31 mouse cellular contexts compared by ENCODE assay signal in genomic region chr5:77748933-77749332, GRCm38 (mm10).
"Had no signal": no experiment of that assay in that cellular context is flagged by ENCODE, and none has a peak within 500 bp of the region (broad histone marks: within the 10 kb centered on the region; RNA-seq: fewer than 3 reads in every experiment).

No protein-coding gene starts in this region.

- DNase-seq: left cerebral cortex, postnatal 4 days; liver; liver, embryonic 13.5 days; liver, postnatal 0 days; lung, adult 18-20 months; lung, adult 2 months; lung, embryonic 14.5 days; lung, postnatal 10 days; lung, postnatal 14 days; lung, postnatal 36 days; lung, postnatal 4 days; midbrain, embryonic 14.5 days had no signal

- H3K9ac ChIP-seq: limb, embryonic 12.5 days; limb, embryonic 13.5 days; limb, embryonic 15.5 days; liver, embryonic 12.5 days; liver, embryonic 13.5 days; liver, embryonic 14.5 days; liver, embryonic 15.5 days; liver, postnatal 0 days; lung, embryonic 14.5 days; lung, embryonic 15.5 days; midbrain, embryonic 12.5 days; midbrain, embryonic 13.5 days; midbrain, embryonic 15.5 days had no signal

- ATAC-seq: liver, embryonic 12.5 days; liver, postnatal 0 days; lung, postnatal 0 days; midbrain, embryonic 13.5 days; midbrain, embryonic 15.5 days; midbrain, embryonic 16.5 days had no signal

- H3K9me3 ChIP-seq: limb, embryonic 10.5 days; limb, embryonic 12.5 days; limb, embryonic 13.5 days; limb, embryonic 15.5 days; liver, embryonic 12.5 days; liver, embryonic 13.5 days; liver, embryonic 15.5 days; lung, embryonic 15.5 days; midbrain, embryonic 10.5 days; midbrain, embryonic 12.5 days; midbrain, embryonic 13.5 days; midbrain, embryonic 15.5 days had no signal

- H3K4me2 ChIP-seq: limb, embryonic 12.5 days; limb, embryonic 13.5 days; limb, embryonic 15.5 days; liver, embryonic 11.5 days; liver, embryonic 12.5 days; liver, embryonic 13.5 days; liver, embryonic 15.5 days; lung, embryonic 14.5 days; lung, embryonic 15.5 days; midbrain, embryonic 11.5 days; midbrain, embryonic 12.5 days; midbrain, embryonic 13.5 days; midbrain, embryonic 15.5 days had no signal

- H3K4me1 ChIP-seq: limb, embryonic 10.5 days; limb, embryonic 12.5 days; limb, embryonic 13.5 days; limb, embryonic 15.5 days; liver, embryonic 12.5 days; liver, embryonic 13.5 days; liver, embryonic 15.5 days; lung, embryonic 15.5 days; megakaryocyte, embryonic 14.5 days; midbrain, embryonic 10.5 days; midbrain, embryonic 12.5 days; midbrain, embryonic 15.5 days had no signal

- H3K4me3 ChIP-seq: limb, embryonic 10.5 days; limb, embryonic 12.5 days; limb, embryonic 13.5 days; limb, embryonic 15.5 days; liver, embryonic 12.5 days; liver, embryonic 13.5 days; liver, embryonic 15.5 days; lung, embryonic 15.5 days; megakaryocyte, embryonic 14.5 days; midbrain, embryonic 10.5 days; midbrain, embryonic 12.5 days; midbrain, embryonic 13.5 days; midbrain, embryonic 15.5 days; myocyte had no signal

- H3K27ac ChIP-seq: limb, embryonic 10.5 days; limb, embryonic 12.5 days; limb, embryonic 13.5 days; limb, embryonic 15.5 days; liver, embryonic 12.5 days; liver, embryonic 13.5 days; liver, embryonic 14.5 days; liver, embryonic 15.5 days; lung, embryonic 15.5 days; macrophage; midbrain, embryonic 10.5 days; midbrain, embryonic 12.5 days; midbrain, embryonic 13.5 days; midbrain, embryonic 15.5 days had no signal

- H3K36me3 ChIP-seq: limb, embryonic 10.5 days; limb, embryonic 12.5 days; limb, embryonic 13.5 days; limb, embryonic 15.5 days; liver, embryonic 12.5 days; liver, embryonic 13.5 days; liver, embryonic 15.5 days; lung, embryonic 15.5 days; midbrain, embryonic 10.5 days; midbrain, embryonic 12.5 days; midbrain, embryonic 13.5 days; midbrain, embryonic 15.5 days had no signal

- H3K27me3 ChIP-seq: limb, embryonic 12.5 days; limb, embryonic 13.5 days; limb, embryonic 15.5 days; liver, embryonic 12.5 days; liver, embryonic 13.5 days; liver, embryonic 15.5 days; lung, embryonic 15.5 days; megakaryocyte, embryonic 14.5 days; midbrain, embryonic 12.5 days; midbrain, embryonic 13.5 days; midbrain, embryonic 15.5 days had no signal
